Mouse (Mus musculus): ENCODE data around the gene Ankrd7. TPM values are rescaled to one million over a fixed set of nuclear protein-coding genes. Genes with fewer than 3 reads are reported as not detected.

The Ankrd7 gene
- polyA plus RNA-seq, 1 experiment from 2014 or later = 0.21 TPM

DNA sequence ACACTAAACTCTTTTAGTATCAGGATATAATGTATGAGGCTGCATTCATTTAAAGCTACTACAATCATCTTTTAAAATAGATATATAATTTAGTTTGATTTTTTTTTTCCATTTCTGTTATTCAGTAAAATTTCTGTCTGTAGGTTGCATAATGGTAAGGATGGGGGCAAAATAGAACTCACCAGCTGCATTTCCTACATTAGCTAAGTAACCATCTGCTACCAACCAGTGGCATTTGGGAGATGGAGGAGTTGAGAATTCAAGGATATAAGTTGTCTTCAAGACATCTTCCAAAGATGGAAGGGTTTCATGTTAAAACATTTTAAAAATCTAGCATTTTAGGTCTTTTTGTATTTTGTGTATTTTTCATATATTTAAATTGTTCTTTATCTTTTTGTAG, 10.8 kb upstream of the Ankrd7 start:
- Histone ChIP-seq H3K4me2 (ENCODE audit: low read depth, severe bottlenecking) (no peak overlapping the region), H3K27me3 (ENCODE audit: control insufficient read depth, insufficient read depth, low read length) (no peaks in the 10 kb centered on the region), H3K9ac (ENCODE audit: low read length) (no peak overlapping the region), H3K9me3 (ENCODE audit: control insufficient read depth, low read length) (no peaks in the 10 kb centered on the region), H3K4me3 (ENCODE audit: low read depth, low read length) (no peak overlapping the region), H3K27ac (replicated peaks; ENCODE audit: low read depth, low read length) (no peak overlapping the region), H3K36me3 (ENCODE audit: control insufficient read depth, insufficient read depth, low read length) (peaks cover 4% of the 10 kb centered on the region), H3K4me1 (ENCODE audit: control insufficient read depth, insufficient read depth, low read length) (no peaks in the 10 kb centered on the region)
- no peak for ATAC-seq (ENCODE audit: insufficient number of reproducible peaks, low FRiP score, low TSS enrichment, low read depth)
- DNase-seq (ENCODE audit: low spot score) = no peak

- Histone ChIP-seq H3K9ac (ENCODE audit: low read length) (no peak overlapping the region), H3K9me3 (ENCODE audit: control insufficient read depth, low read length) (no peaks in the 10 kb centered on the region), H3K4me2 (ENCODE audit: low read depth, severe bottlenecking) (no peak overlapping the region), H3K27ac (replicated peaks; ENCODE audit: low read depth, low read length) (no peak overlapping the region), H3K4me3 (ENCODE audit: low read depth, low read length) (no peak overlapping the region), H3K4me1 (ENCODE audit: control insufficient read depth, insufficient read depth, low read length) (no peaks in the 10 kb centered on the region), H3K27me3 (ENCODE audit: control insufficient read depth, insufficient read depth, low read length) (no peaks in the 10 kb centered on the region), H3K36me3 (ENCODE audit: control insufficient read depth, insufficient read depth, low read length) (peaks cover 4% of the 10 kb centered on the region)
- DNase-seq (ENCODE audit: low spot score) (no peak), ATAC-seq (ENCODE audit: insufficient number of reproducible peaks, low FRiP score, low TSS enrichment, low read depth) (no peak)
- WGBS = 93% methylated on average over 3 of the region's 3 CpGs
Measured at GRCm38 (mm10) chr6:18856487-18857078, 9.5 kb upstream of the Ankrd7 start.

- H3K9me3 ChIP-seq (ENCODE audit: control insufficient read depth, low read length) = no peaks in the 10 kb centered on the region
- no peak overlapping the region for H3K4me2 ChIP-seq (ENCODE audit: low read depth, severe bottlenecking)
- H3K27me3 ChIP-seq (ENCODE audit: control insufficient read depth, insufficient read depth, low read length) = no peaks in the 10 kb centered on the region
- H3K4me3 ChIP-seq (ENCODE audit: low read depth, low read length) = no peak overlapping the region
- H3K4me1 ChIP-seq (ENCODE audit: control insufficient read depth, insufficient read depth, low read length) = no peaks in the 10 kb centered on the region
- WGBS = 71% methylated on average over 2 of the region's 2 CpGs
- no peak overlapping the region for H3K9ac ChIP-seq (ENCODE audit: low read length)
- no peaks in the 10 kb centered on the region for H3K36me3 ChIP-seq (ENCODE audit: control insufficient read depth, insufficient read depth, low read length)
- H3K27ac ChIP-seq (replicated peaks; ENCODE audit: low read depth, low read length) = no peak overlapping the region
- ATAC-seq (ENCODE audit: insufficient number of reproducible peaks, low FRiP score, low TSS enrichment, low read depth) (no peak), DNase-seq (ENCODE audit: low spot score) (no peak)
Measured at GRCm38 (mm10) chr6:18889030-18889429, 22.9 kb downstream of the Ankrd7 start.

DNA sequence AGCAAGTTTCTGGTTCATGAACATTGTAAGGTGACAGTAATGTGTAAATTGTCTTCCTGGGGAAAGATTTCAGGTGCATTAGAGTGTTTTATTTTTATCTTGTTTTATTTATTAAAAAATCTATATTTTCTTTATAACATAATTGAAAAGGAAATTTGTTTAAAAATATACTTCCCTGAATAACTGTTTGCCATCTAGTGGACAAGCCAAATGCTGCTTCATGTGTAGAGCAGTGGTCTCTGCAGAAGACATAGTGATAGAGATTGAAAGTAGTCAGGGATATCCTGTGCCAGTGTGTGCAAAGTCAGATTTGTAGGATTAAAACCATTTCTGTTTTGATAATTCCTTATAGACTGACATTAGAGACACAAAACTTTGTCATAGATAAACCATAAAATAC, 28.0 kb downstream of the Ankrd7 start:
- Histone ChIP-seq H3K9ac (ENCODE audit: low read length) (no peak overlapping the region), H3K27ac (replicated peaks; ENCODE audit: low read depth, low read length) (no peak overlapping the region), H3K4me1 (ENCODE audit: control insufficient read depth, insufficient read depth, low read length) (no peaks in the 10 kb centered on the region), H3K4me3 (ENCODE audit: low read depth, low read length) (no peak overlapping the region), H3K36me3 (ENCODE audit: control insufficient read depth, insufficient read depth, low read length) (no peaks in the 10 kb centered on the region), H3K27me3 (ENCODE audit: control insufficient read depth, insufficient read depth, low read length) (no peaks in the 10 kb centered on the region), H3K9me3 (ENCODE audit: control insufficient read depth, low read length) (no peaks in the 10 kb centered on the region), H3K4me2 (ENCODE audit: low read depth, severe bottlenecking) (no peak overlapping the region)
- DNase-seq (ENCODE audit: low spot score) (no peak), ATAC-seq (ENCODE audit: insufficient number of reproducible peaks, low FRiP score, low TSS enrichment, low read depth) (no peak)

DNA sequence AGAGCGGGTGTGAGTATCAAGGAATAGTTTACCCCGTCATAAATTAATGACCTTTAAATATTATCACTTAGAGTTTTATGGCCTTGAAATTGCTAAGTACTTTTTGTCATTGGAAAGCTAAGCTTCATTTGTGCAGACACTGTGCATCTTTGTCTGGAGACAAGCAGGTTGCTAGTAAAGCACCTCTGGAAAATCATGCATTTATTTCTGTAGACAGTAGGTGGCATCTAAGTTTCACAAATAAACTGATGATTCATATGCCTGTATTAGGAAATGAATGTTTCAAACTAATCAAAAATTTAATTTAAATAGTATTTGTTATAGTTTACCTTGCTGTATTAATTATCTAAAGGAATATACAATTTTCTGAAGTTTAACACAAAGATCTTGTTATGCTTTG, 41.1 kb downstream of the Ankrd7 start:
- H3K4me2 ChIP-seq (ENCODE audit: low read depth, severe bottlenecking) = no peak overlapping the region
- no peaks in the 10 kb centered on the region for H3K36me3 ChIP-seq (ENCODE audit: control insufficient read depth, insufficient read depth, low read length)
- ATAC-seq (ENCODE audit: insufficient number of reproducible peaks, low FRiP score, low TSS enrichment, low read depth) (no peak), DNase-seq (ENCODE audit: low spot score) (no peak)
- no peaks in the 10 kb centered on the region for H3K4me1 ChIP-seq (ENCODE audit: control insufficient read depth, insufficient read depth, low read length)
- H3K27me3 ChIP-seq (ENCODE audit: control insufficient read depth, insufficient read depth, low read length) = no peaks in the 10 kb centered on the region
- H3K4me3 ChIP-seq (ENCODE audit: low read depth, low read length) = no peak overlapping the region
- WGBS = 72% methylated on average over 2 of the region's 2 CpGs
- H3K27ac ChIP-seq (replicated peaks; ENCODE audit: low read depth, low read length) = no peak overlapping the region
- H3K9ac ChIP-seq (ENCODE audit: low read length) = no peak overlapping the region
- H3K9me3 ChIP-seq (ENCODE audit: control insufficient read depth, low read length) = no peaks in the 10 kb centered on the region

- no peaks in the 10 kb centered on the region for H3K36me3 ChIP-seq (ENCODE audit: control insufficient read depth, insufficient read depth, low read length)
- no peak overlapping the region for H3K27ac ChIP-seq (replicated peaks; ENCODE audit: low read depth, low read length)
- ATAC-seq (ENCODE audit: insufficient number of reproducible peaks, low FRiP score, low TSS enrichment, low read depth) (no peak), DNase-seq (ENCODE audit: low spot score) (no peak)
- H3K4me2 ChIP-seq (ENCODE audit: low read depth, severe bottlenecking) = no peak overlapping the region
- no peaks in the 10 kb centered on the region for H3K4me1 ChIP-seq (ENCODE audit: control insufficient read depth, insufficient read depth, low read length)
- H3K4me3 ChIP-seq (ENCODE audit: low read depth, low read length) = no peak overlapping the region
- H3K9ac ChIP-seq (ENCODE audit: low read length) = no peak overlapping the region
- H3K27me3 ChIP-seq (ENCODE audit: control insufficient read depth, insufficient read depth, low read length) = no peaks in the 10 kb centered on the region
- WGBS = 86% methylated on average over 4 of the region's 4 CpGs
- no peaks in the 10 kb centered on the region for H3K9me3 ChIP-seq (ENCODE audit: control insufficient read depth, low read length)
Measured at GRCm38 (mm10) chr6:18913179-18913578, 47.1 kb downstream of the Ankrd7 start.

DNA sequence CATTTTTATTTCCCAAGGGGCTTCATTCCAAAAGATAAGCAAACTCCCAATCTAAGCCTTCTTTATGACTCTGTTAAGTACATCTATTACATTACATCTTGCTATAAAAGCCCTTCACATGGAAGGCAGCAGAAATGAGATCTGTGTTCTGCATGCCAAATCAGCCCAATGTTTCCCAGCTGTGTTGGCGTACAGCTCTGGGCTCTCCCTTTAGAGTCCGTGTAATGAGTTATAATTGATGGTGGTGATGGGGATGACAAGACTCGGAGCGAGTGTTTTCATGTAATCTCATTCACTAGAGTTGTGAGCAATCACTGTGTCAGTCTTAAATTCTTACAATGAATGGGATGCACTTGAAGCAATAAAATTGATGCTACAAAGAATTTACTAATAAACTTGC, 49.9 kb downstream of the Ankrd7 start:
- no peak for ATAC-seq (ENCODE audit: insufficient number of reproducible peaks, low FRiP score, low TSS enrichment, low read depth)
- no peaks in the 10 kb centered on the region for H3K4me1 ChIP-seq (ENCODE audit: control insufficient read depth, insufficient read depth, low read length)
- DNase-seq (ENCODE audit: low spot score) = no peak
- 61% methylated on average over 4 of the region's 4 CpGs for WGBS
- no peaks in the 10 kb centered on the region for H3K9me3 ChIP-seq (ENCODE audit: control insufficient read depth, low read length)
- no peak overlapping the region for H3K27ac ChIP-seq (replicated peaks; ENCODE audit: low read depth, low read length)
- no peak overlapping the region for H3K4me2 ChIP-seq (ENCODE audit: low read depth, severe bottlenecking)
- H3K36me3 ChIP-seq (ENCODE audit: control insufficient read depth, insufficient read depth, low read length) = no peaks in the 10 kb centered on the region
- no peaks in the 10 kb centered on the region for H3K27me3 ChIP-seq (ENCODE audit: control insufficient read depth, insufficient read depth, low read length)
- H3K9ac ChIP-seq (ENCODE audit: low read length) = no peak overlapping the region
- no peak overlapping the region for H3K4me3 ChIP-seq (ENCODE audit: low read depth, low read length)

- no peaks in the 10 kb centered on the region for H3K9me3 ChIP-seq (ENCODE audit: control insufficient read depth, low read length)
- no peak for DNase-seq (ENCODE audit: low spot score)
- H3K4me1 ChIP-seq (ENCODE audit: control insufficient read depth, insufficient read depth, low read length) = no peaks in the 10 kb centered on the region
- ATAC-seq (ENCODE audit: insufficient number of reproducible peaks, low FRiP score, low TSS enrichment, low read depth) = no peak
- H3K4me2 ChIP-seq (ENCODE audit: low read depth, severe bottlenecking) = no peak overlapping the region
- H3K9ac ChIP-seq (ENCODE audit: low read length) = no peak overlapping the region
- WGBS = 89% methylated on average over 4 of the region's 4 CpGs
- H3K27me3 ChIP-seq (ENCODE audit: control insufficient read depth, insufficient read depth, low read length) = no peaks in the 10 kb centered on the region
- H3K27ac ChIP-seq (replicated peaks; ENCODE audit: low read depth, low read length) = no peak overlapping the region
- no peaks in the 10 kb centered on the region for H3K36me3 ChIP-seq (ENCODE audit: control insufficient read depth, insufficient read depth, low read length)
- H3K4me3 ChIP-seq (ENCODE audit: low read depth, low read length) = no peak overlapping the region
Measured at GRCm38 (mm10) chr6:18916471-18916870, 50.4 kb downstream of the Ankrd7 start.
